Comparison of ENCODE assay signal across 11 mouse cellular contexts in genomic region chr15:87437611-87438010, GRCm38 (mm10).
"Had no signal": no experiment of that assay in that cellular context is flagged by ENCODE, and none has a peak within 500 bp of the region (broad histone marks: within the 10 kb centered on the region; RNA-seq: fewer than 3 reads in every experiment).

No protein-coding gene starts in this region.

- DNase-seq: liver, postnatal 0 days; lung, adult 2 months; lung, postnatal 4 days; midbrain, embryonic 14.5 days; retina, postnatal 1 day; right cerebral cortex, postnatal 25 days; right cerebral cortex, postnatal 4 days; spleen, adult 18-20 months; thymus, adult 2 months; thymus, postnatal 25 days; thymus, postnatal 4 days had no signal
